Mouse (Mus musculus) neutrophil, adult 83 days (primary cell): ENCODE data around the gene Nid2. TPM values are rescaled to one million over a fixed set of nuclear protein-coding genes. Genes with fewer than 3 reads are reported as not detected.

Source experiments
- total RNA-seq, 2 experiments: library from RNA; stranded (reverse); gene quantifications; one replicate each; pipeline ENCODE4 v1.2.4; 2023

Gene Nid2
- under 1 TPM; 0.15 to 0.31 TPM for total RNA-seq

GRCm38 (mm10) chr14:19751025-19751771 is at the start of gene Nid2:
Gene Nid2, plus strand, starts transcription at chr14:19751265.

GRCm38 (mm10) chr14:19823321-19824142 is 72.5 kb downstream of the Nid2 start, which contains the start of gene Rtraf:
Gene Rtraf, minus strand, starts transcription at chr14:19823824.

Other genes with a start within 250 kb of the Nid2 start
- not detected for gene Gm2244, start 201.3 kb upstream of the Nid2 start, total RNA-seq
- gene Gm2237, start 166.1 kb upstream of the Nid2 start, total RNA-seq = not detected
- gene Gm5458, start 148.7 kb upstream of the Nid2 start, total RNA-seq = not detected
- gene Rtraf, start 72.6 kb downstream of the Nid2 start, total RNA-seq = 10 to 100 TPM; 26.8 to 30.3 TPM
- gene Gng2, start 226.4 kb downstream of the Nid2 start, total RNA-seq = 100 to 1,000 TPM in 1 of 2 experiments, 10 to 100 TPM in 1; 99.7 to 105 TPM